Mouse (Mus musculus) neural tube, embryonic 11.5 days (tissue): ENCODE results near the gene Nanos1. TPM values are rescaled to one million over a fixed set of nuclear protein-coding genes. Genes with fewer than 3 reads are reported as not detected.

ENCODE experiments used
- ATAC-seq: fragments of 200-750 bp; cut with Nextera tagmentation; 2 replicates; pipeline ENCODE4 v1.8.0; 2017; ENCODE audit warnings: moderate number of reproducible peaks, mild to moderate bottlenecking, moderate TSS enrichment, moderate library complexity; ENCODE audit not compliant: insufficient read depth, low FRiP score, low TSS enrichment
- DNase-seq: peaks from one replicate; pipeline ENCODE4 v3.0.0-alpha.2; 2015; ENCODE audit warnings: low spot score
- H3K27ac ChIP-seq: fragments of 300-500 bp; sonication (generic); 2 replicates; pipeline ENCODE4 v1.5.1; 2014; ENCODE audit warnings: low read depth, mild to moderate bottlenecking, low read length
- H3K27me3 ChIP-seq: fragments of 300-500 bp; sonication (generic); 2 replicates; pipeline ENCODE4 v1.6.1; 2014; ENCODE audit warnings: mild to moderate bottlenecking, low read length, mixed read lengths; ENCODE audit not compliant: control insufficient read depth, insufficient read depth
- H3K36me3 ChIP-seq: fragments of 300-500 bp; sonication (generic); 2 replicates; pipeline ENCODE4 v1.6.1; 2014; ENCODE audit warnings: mild to moderate bottlenecking, low read length, moderate library complexity, mixed read lengths; ENCODE audit not compliant: control insufficient read depth, insufficient read depth
- H3K4me1 ChIP-seq: fragments of 300-500 bp; sonication (generic); 2 replicates; pipeline ENCODE4 v1.6.1; 2014; ENCODE audit warnings: low read length, mixed read lengths; ENCODE audit not compliant: control insufficient read depth, insufficient read depth
- H3K4me2 ChIP-seq: fragments of 300-500 bp; sonication (generic); 2 replicates; pipeline ENCODE4 v1.6.1; 2014; ENCODE audit warnings: low read depth, mild to moderate bottlenecking, moderate library complexity
- H3K4me3 ChIP-seq: fragments of 300-500 bp; sonication (generic); 2 replicates; pipeline ENCODE4 v1.5.1; 2014; ENCODE audit warnings: low read depth, low read length
- H3K9ac ChIP-seq: fragments of 300-500 bp; sonication (generic); 2 replicates; pipeline ENCODE4 v1.6.1; 2014; ENCODE audit warnings: mild to moderate bottlenecking, low read length
- H3K9me3 ChIP-seq: fragments of 300-500 bp; sonication (generic); 2 replicates; pipeline ENCODE4 v1.6.1; 2016; ENCODE audit warnings: low read length; ENCODE audit not compliant: control insufficient read depth
- WGBS: fragments of 180-500 bp; shearing (Covaris S2); extraction: QIAGEN DNeasy Blood & Tissue Kit; methylation state at CpG from one replicate; pipeline ENCODE4 v1.1.7; 2014; 5-methylcytosine and 5-hydroxymethylcytosine counted together
- polyA plus RNA-seq: library from polyadenylated mRNA; unstranded; fragments of >200 nt; fragmentation: Nextera tagmentation; extraction: Ambion mirVana; gene quantifications from 2 replicates; pipeline ENCODE4 v1.2.1, GENCODE M21; 2014

Gene Nanos1
- polyA plus RNA-seq, 1 experiment from 2014 or later = 4.6 TPM

- Histone ChIP-seq H3K27me3 (no peaks in the 10 kb centered on the region), H3K4me2 (no peak overlapping the region), H3K27ac (no peak overlapping the region), H3K4me1 (0 out of 2 replicates have a peak, but pooled peaks cover 3% of the 10 kb centered on the region), H3K9ac (no peak overlapping the region), H3K9me3 (no peaks in the 10 kb centered on the region), H3K36me3 (peaks cover 5% of the 10 kb centered on the region; the same call in 1 of the 2 replicates), H3K4me3 (no peak overlapping the region)
- WGBS = 93% methylated on average over 3 of the region's 3 CpGs
- ATAC-seq = no peak
- no peak for DNase-seq
Measured at GRCm38 (mm10) chr19:60782034-60782433, 26.2 kb downstream of the Nanos1 start.

- no peak overlapping the region for H3K27ac ChIP-seq
- H3K9ac ChIP-seq = no peak overlapping the region
- no peak overlapping the region for H3K4me3 ChIP-seq
- H3K4me2 ChIP-seq = no peak overlapping the region
- H3K27me3 ChIP-seq = no peaks in the 10 kb centered on the region
- peaks cover 8% of the 10 kb centered on the region for H3K4me1 ChIP-seq
- WGBS = 75% methylated on average over 1 of the region's 1 CpGs
- no peaks in the 10 kb centered on the region for H3K36me3 ChIP-seq
- ATAC-seq (no peak), DNase-seq (no peak)
- H3K9me3 ChIP-seq = no peaks in the 10 kb centered on the region
Measured at GRCm38 (mm10) chr19:60784712-60785111, 28.9 kb downstream of the Nanos1 start.

GRCm38 (mm10) chr19:60787465-60788150, 31.8 kb downstream of the Nanos1 start:
- H3K4me2 ChIP-seq = no peak overlapping the region
- no peak for ATAC-seq

GRCm38 (mm10) chr19:60788214-60788960, 32.6 kb downstream of the Nanos1 start:
- no peak overlapping the region for H3K9ac ChIP-seq
- H3K9me3 ChIP-seq = no peaks in the 10 kb centered on the region
- WGBS = 54% methylated on average over 6 of the region's 6 CpGs
- H3K27ac ChIP-seq = no peak overlapping the region
- no peaks in the 10 kb centered on the region for H3K36me3 ChIP-seq
- H3K27me3 ChIP-seq = no peaks in the 10 kb centered on the region
- peaks cover 8% of the 10 kb centered on the region for H3K4me1 ChIP-seq
- peak overlapping the region; percentile 99 for H3K4me3 ChIP-seq
- DNase-seq = no peak
- H3K4me2 ChIP-seq = peak overlapping the region; percentile 43
- no peak for ATAC-seq

More at GRCm38 (mm10) chr19:60787465-60788150, 31.8 kb downstream of the Nanos1 start:
- DNase-seq = no peak
- Histone ChIP-seq H3K9me3 (no peaks in the 10 kb centered on the region), H3K27ac (no peak overlapping the region), H3K36me3 (no peaks in the 10 kb centered on the region), H3K27me3 (no peaks in the 10 kb centered on the region), H3K4me3 (no peak overlapping the region), H3K9ac (no peak overlapping the region), H3K4me1 (peaks cover 8% of the 10 kb centered on the region)
- 76% methylated on average over 2 of the region's 2 CpGs for WGBS

- ATAC-seq (no peak), DNase-seq (no peak)
- H3K9me3 ChIP-seq = no peaks in the 10 kb centered on the region
- peaks cover 8% of the 10 kb centered on the region for H3K4me1 ChIP-seq
- H3K27ac ChIP-seq = no peak overlapping the region
- peak overlapping the region; percentile 43 for H3K4me2 ChIP-seq
- WGBS = 2% methylated on average over 7 of the region's 7 CpGs
- H3K9ac ChIP-seq = peak overlapping the region; percentile 100
- peak overlapping the region; percentile 99 for H3K4me3 ChIP-seq
- H3K27me3 ChIP-seq = no peaks in the 10 kb centered on the region
- H3K36me3 ChIP-seq = no peaks in the 10 kb centered on the region
Measured at GRCm38 (mm10) chr19:60789452-60789851, 33.7 kb downstream of the Nanos1 start.

GRCm38 (mm10) chr19:60789919-60790506, 34.2 kb downstream of the Nanos1 start:
- Histone ChIP-seq H3K27ac (peak overlapping the region; percentile 96), H3K27me3 (no peaks in the 10 kb centered on the region), H3K36me3 (no peaks in the 10 kb centered on the region), H3K9ac (peak overlapping the region; percentile 100), H3K4me3 (peak overlapping the region; percentile 99), H3K4me2 (peak overlapping the region; percentile 43), H3K9me3 (no peaks in the 10 kb centered on the region), H3K4me1 (peaks cover 8% of the 10 kb centered on the region)
- ATAC-seq (peak; percentile 77), DNase-seq (peak; percentile 67)
- WGBS = under 1% methylated on average over 58 of the region's 60 CpGs

- peak; percentile 97 for ATAC-seq
- 0% methylated on average over 57 of the region's 57 CpGs for WGBS
Measured at GRCm38 (mm10) chr19:60790551-60791161, 34.9 kb downstream of the Nanos1 start, which contains the start of gene Eif3a. TSS of gene Eif3a (minus strand) at chr19:60790658.

GRCm38 (mm10) chr19:60791164-60791563, 35.4 kb downstream of the Nanos1 start:
- Histone ChIP-seq H3K27ac (peak overlapping the region; percentile 96), H3K27me3 (no peaks in the 10 kb centered on the region), H3K4me3 (peak overlapping the region; percentile 99), H3K4me2 (peak overlapping the region; percentile 43), H3K9me3 (no peaks in the 10 kb centered on the region), H3K36me3 (no peaks in the 10 kb centered on the region), H3K4me1 (peaks cover 6% of the 10 kb centered on the region), H3K9ac (peak overlapping the region; percentile 100)
- ATAC-seq = no peak
- 20% methylated on average over 9 of the region's 9 CpGs for WGBS
- no peak for DNase-seq

More at GRCm38 (mm10) chr19:60790551-60791161, 34.9 kb downstream of the Nanos1 start, which contains the start of gene Eif3a:
- peaks cover 8% of the 10 kb centered on the region for H3K4me1 ChIP-seq
- peak within 1 kb of the TSS; percentile 96 for H3K27ac ChIP-seq
- H3K9ac ChIP-seq = peak within 1 kb of the TSS; percentile 100
- H3K27me3 ChIP-seq = no peaks in the 10 kb centered on the region
- DNase-seq = peak; percentile 98
- no peaks in the 10 kb centered on the region for H3K9me3 ChIP-seq
- peak within 1 kb of the TSS; percentile 99 for H3K4me3 ChIP-seq
- H3K4me2 ChIP-seq = peak within 1 kb of the TSS; percentile 43
- no peaks in the 10 kb centered on the region for H3K36me3 ChIP-seq
